Mouse (Mus musculus) heart, embryonic 13.5 days (tissue): ENCODE results near the gene Pald1. TPM values are rescaled to one million over a fixed set of nuclear protein-coding genes. Genes with fewer than 3 reads are reported as not detected.

ENCODE experiments used
- ATAC-seq: fragments of 200-750 bp; cut with Nextera tagmentation; 2 replicates; pipeline ENCODE4 v1.8.0; 2017; ENCODE audit warnings: moderate TSS enrichment; ENCODE audit not compliant: insufficient number of reproducible peaks, low FRiP score, low TSS enrichment; ENCODE audit errors: extremely low read depth
- H3K27ac ChIP-seq: fragments of 300-500 bp; sonication (generic); replicated peaks from 2 replicates; pipeline ENCODE4 v1.5.1; 2015; ENCODE audit warnings: moderate library complexity, mild to moderate bottlenecking, inconsistent platforms
- H3K27me3 ChIP-seq: fragments of 300-500 bp; sonication (generic); replicated peaks from 2 replicates; pipeline ENCODE4 v1.6.1; 2015; ENCODE audit warnings: mild to moderate bottlenecking, inconsistent platforms
- H3K36me3 ChIP-seq: fragments of 300-500 bp; sonication (generic); 2 replicates; pipeline ENCODE4 v1.6.1; 2015; ENCODE audit warnings: mild to moderate bottlenecking, inconsistent platforms
- H3K4me1 ChIP-seq: fragments of 300-500 bp; sonication (generic); 2 replicates; pipeline ENCODE4 v1.6.1; 2015; ENCODE audit warnings: inconsistent platforms
- H3K4me2 ChIP-seq: fragments of 300-500 bp; sonication (generic); 2 replicates; pipeline ENCODE4 v1.6.1; 2015; ENCODE audit warnings: inconsistent platforms, mild to moderate bottlenecking, moderate library complexity
- H3K4me3 ChIP-seq: fragments of 300-500 bp; sonication (generic); 2 replicates; pipeline ENCODE4 v1.5.1; 2015; ENCODE audit warnings: moderate library complexity, mild to moderate bottlenecking, inconsistent platforms
- H3K9ac ChIP-seq: fragments of 300-500 bp; sonication (generic); 2 replicates; pipeline ENCODE4 v1.6.1; 2015; ENCODE audit warnings: inconsistent platforms, mild to moderate bottlenecking, moderate library complexity
- H3K9me3 ChIP-seq: fragments of 300-500 bp; sonication (generic); 2 replicates; pipeline ENCODE4 v1.6.1; 2016; ENCODE audit warnings: inconsistent platforms
- WGBS: fragments of 180-500 bp; shearing (Covaris S2); methylation state at CpG from one replicate; pipeline ENCODE4 v1.1.7; 2015; ENCODE audit warnings: mixed read lengths; 5-methylcytosine and 5-hydroxymethylcytosine counted together
- polyA plus RNA-seq: library from polyadenylated mRNA; unstranded; fragments of >200 nt; fragmentation: Nextera tagmentation; extraction: Ambion mirVana; gene quantifications from 2 replicates; pipeline ENCODE4 v1.2.1, GENCODE M21; 2015

Gene Pald1
- polyA plus RNA-seq, 1 experiment from 2014 or later, result 26.6 TPM

DNA sequence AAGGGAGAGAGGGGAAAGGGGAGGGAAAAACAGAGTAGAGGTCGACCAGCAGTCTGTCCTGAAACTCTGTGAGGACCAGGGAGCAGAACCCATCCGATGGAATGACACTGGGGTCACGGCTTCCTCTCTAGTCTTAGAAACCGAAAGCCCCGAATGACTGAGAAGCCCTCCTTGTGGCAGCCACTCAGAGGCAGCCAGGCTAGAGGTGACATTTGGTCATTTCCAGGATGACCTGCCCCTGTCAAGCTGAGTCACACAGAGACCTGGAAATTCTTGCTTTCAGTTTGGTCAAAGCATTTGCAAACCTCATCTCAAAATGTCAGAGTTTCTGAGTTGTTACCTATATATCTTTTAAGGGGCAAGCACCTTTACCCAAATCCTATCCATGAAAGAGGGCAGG lies 102.2 kb downstream of the Pald1 start:
- Histone ChIP-seq H3K27me3 (no peaks in the 10 kb centered on the region), H3K9me3 (no peaks in the 10 kb centered on the region), H3K9ac (no peak overlapping the region), H3K27ac (no peak overlapping the region), H3K36me3 (no peaks in the 10 kb centered on the region), H3K4me3 (no peak overlapping the region), H3K4me2 (no peak overlapping the region), H3K4me1 (peaks cover 8% of the 10 kb centered on the region)
- 73% methylated on average over 5 of the region's 5 CpGs for WGBS
- no peak for ATAC-seq

DNA sequence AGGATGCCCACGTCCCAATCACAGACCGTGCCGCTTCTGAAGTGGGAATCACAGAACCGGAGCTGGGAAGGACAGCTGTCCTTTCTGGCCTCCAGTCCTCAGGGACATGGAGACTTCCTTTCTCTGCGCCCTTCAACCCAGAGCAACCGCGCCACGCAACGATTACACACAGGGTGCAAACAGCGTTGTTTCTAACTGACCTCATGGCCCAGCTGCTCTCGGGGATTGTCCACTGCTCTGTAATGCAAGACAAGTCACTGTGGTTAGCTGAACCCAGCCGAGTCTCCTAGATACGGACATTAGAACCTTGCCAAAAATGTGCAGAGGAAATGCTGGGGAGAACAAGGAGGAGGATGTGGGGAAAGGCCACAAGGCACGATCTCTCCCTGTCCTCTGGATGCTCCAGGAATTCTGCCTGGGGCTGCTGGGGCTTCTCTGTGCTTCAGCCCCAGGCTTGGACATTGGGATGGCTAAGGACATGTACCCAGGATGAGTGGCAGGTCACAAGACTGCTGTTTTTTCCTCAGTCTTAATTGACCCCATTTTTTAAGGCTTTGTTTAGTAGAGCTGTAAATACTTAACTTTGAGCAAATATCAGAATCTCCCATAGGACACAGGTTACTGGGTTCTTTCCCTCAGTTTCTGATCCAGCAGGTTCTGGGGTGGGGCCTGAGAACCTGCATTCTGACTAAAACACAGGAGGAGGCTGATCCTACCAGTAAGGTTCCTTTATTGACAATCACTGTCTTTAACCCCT lies 105.2 kb downstream of the Pald1 start:
- H3K27ac ChIP-seq, result peak overlapping the region; percentile 20

DNA sequence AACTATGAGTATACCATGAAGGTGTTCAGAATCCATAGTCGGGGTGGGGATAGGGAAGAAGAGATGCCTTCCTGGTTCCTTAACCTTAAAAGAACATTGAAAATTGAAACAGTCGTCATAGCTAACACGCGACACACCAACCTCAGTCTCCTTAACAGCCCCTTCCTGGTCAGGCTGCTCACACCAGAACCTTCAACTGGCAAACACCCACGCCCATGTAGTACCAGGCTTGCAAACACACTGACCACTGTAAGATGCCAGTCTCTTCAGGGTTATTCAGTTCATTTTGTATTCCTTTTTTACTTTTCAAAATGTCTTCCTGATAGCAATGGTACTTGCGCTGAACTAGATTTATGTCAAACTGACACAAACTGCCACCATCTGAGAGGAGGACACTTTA lies 106.3 kb downstream of the Pald1 start:
- H3K36me3 ChIP-seq, result no peaks in the 10 kb centered on the region
- no peaks in the 10 kb centered on the region for H3K9me3 ChIP-seq
- H3K27me3 ChIP-seq, result peaks cover 8% of the 10 kb centered on the region; the same call in 1 of the 2 replicates
- 81% methylated on average over 6 of the region's 6 CpGs for WGBS
- H3K9ac ChIP-seq, result no peak overlapping the region
- no peak overlapping the region for H3K27ac ChIP-seq
- H3K4me2 ChIP-seq, result no peak overlapping the region
- no peak overlapping the region for H3K4me3 ChIP-seq
- H3K4me1 ChIP-seq, result peaks cover 28% of the 10 kb centered on the region
- ATAC-seq, result no peak

More for the DNA sequence above, 105.2 kb downstream of the Pald1 start:
- Histone ChIP-seq H3K36me3 (no peaks in the 10 kb centered on the region), H3K4me2 (no peak overlapping the region), H3K27me3 (peaks cover 8% of the 10 kb centered on the region; the same call in 1 of the 2 replicates), H3K9me3 (no peaks in the 10 kb centered on the region), H3K9ac (no peak overlapping the region), H3K4me1 (peaks cover 18% of the 10 kb centered on the region), H3K4me3 (no peak overlapping the region)
- no peak for ATAC-seq
- 62% methylated on average over 14 of the region's 14 CpGs for WGBS

DNA sequence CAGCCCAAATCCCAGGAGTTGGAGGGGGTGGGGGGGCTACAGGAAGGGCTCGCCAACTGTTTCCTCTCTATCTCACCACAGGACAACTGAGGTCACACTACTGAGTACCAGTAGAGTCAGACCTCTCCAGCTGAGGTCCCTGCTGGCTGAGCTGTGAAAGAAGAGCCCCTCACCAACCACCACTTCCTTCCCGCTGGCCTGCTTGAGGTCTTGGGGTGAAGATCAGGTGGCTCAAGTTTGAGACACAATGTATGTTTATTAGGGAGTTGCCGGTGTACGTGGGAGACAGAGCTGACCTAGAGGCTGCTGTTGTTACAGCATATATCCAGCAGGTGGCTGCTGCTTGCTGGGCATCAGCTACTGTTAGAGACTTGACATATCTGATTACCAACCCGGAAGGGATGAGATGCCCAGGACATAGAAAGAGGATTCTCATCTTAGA lies 107.6 kb downstream of the Pald1 start:
- ATAC-seq, result no peak
- no peaks in the 10 kb centered on the region for H3K36me3 ChIP-seq
- no peak overlapping the region for H3K4me3 ChIP-seq
- H3K27ac ChIP-seq, result no peak overlapping the region
- 2% methylated on average over 5 of the region's 5 CpGs for WGBS
- H3K9ac ChIP-seq, result peak overlapping the region; percentile 60
- peaks cover 32% of the 10 kb centered on the region for H3K4me1 ChIP-seq
- no peaks in the 10 kb centered on the region for H3K9me3 ChIP-seq
- peaks cover 8% of the 10 kb centered on the region; the same call in 1 of the 2 replicates for H3K27me3 ChIP-seq
- peak overlapping the region; percentile 52 for H3K4me2 ChIP-seq

DNA sequence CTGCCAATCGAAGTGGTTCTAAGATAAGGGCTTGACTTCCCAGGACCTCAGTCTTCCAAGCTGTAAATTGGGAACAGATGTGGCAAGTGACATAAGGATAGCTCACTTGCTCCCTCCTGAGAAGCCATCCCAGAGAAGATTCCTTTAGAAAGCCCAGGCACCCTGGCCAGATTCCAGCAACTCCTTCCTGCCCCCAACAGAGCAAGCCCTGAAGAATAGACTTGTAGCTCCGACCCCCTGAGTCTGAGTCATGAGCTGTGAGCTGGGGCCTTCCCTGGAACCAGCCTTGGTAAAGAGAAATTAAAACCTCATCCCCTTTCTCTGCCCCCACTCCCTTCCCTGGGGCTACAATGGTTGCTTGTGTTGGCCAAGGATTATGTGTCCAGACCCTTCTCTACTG lies 108.8 kb downstream of the Pald1 start:
- Histone ChIP-seq H3K4me1 (peaks cover 32% of the 10 kb centered on the region), H3K9me3 (no peaks in the 10 kb centered on the region), H3K9ac (no peak overlapping the region), H3K36me3 (no peaks in the 10 kb centered on the region), H3K4me3 (no peak overlapping the region), H3K4me2 (no peak overlapping the region), H3K27ac (no peak overlapping the region), H3K27me3 (peaks cover 8% of the 10 kb centered on the region; the same call in 1 of the 2 replicates)
- no peak for ATAC-seq
- 43% methylated on average over 2 of the region's 2 CpGs for WGBS

DNA sequence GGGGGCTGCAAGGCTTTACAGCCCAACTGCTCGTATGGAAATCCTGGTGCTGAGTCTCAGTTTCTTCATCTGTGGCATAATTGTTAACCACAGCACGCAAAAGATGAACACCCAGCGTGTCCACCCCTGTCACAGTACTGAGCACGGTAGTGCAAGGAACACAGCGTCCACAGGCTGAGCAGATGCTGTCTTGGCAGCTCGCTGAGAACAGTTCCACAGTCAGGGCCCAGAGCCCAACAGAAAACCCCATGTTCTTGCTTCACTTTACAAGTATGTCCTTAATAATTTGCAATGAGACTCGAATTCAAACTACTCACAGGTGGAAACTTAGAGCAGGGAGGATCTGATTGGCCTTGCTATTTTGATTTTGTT lies 109.5 kb downstream of the Pald1 start:
- peak overlapping the region; percentile 66 for H3K4me3 ChIP-seq
- no peak for ATAC-seq
- WGBS, result 56% methylated on average over 7 of the region's 7 CpGs
- H3K27ac ChIP-seq, result 0 out of 2 replicates have a peak overlapping the region, but pooled peaks have one; percentile 2
- peaks cover 32% of the 10 kb centered on the region for H3K4me1 ChIP-seq
- H3K27me3 ChIP-seq, result peaks cover 8% of the 10 kb centered on the region; the same call in 1 of the 2 replicates
- no peaks in the 10 kb centered on the region for H3K36me3 ChIP-seq
- no peaks in the 10 kb centered on the region for H3K9me3 ChIP-seq
- H3K4me2 ChIP-seq, result peak overlapping the region; percentile 96
- peak overlapping the region; percentile 86 for H3K9ac ChIP-seq

DNA sequence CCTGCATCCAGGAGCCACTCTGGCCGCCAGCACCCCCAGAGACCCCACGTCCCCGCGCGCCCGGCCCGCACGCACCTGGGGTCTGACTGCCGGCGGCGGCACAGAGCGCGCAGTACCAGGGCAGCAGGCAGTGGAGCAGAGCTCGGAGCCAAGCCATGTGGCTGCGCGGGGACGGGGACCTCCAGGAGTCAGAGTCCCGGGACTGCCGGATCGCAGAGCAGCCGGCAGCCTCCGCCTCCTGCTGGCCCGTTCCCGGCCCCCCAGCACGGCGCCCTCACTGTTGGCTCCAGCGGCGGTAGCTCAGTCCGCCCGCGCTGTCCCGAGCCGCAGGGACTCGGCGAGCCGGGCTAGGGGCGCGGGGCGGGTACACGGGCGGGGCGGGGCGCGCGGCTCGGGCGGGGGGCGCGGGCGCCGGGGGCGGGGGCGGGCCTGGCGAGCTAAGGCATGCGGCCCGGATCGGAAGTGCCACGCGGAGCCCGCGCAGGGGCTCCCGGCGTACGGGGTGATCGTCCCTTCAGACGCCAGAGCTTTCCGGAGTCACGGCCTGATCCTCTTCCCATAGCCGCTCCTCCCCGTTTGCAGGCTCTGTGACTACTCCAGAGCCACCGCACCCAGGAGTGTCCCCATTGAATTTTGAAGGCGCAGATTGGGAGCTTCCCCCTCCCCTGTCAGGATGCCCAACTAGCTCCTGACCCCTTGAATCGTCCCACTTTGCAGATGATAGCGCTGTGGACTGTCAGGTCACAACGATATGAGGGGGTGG lies 110.1 kb downstream of the Pald1 start, which contains the start of gene Adamts14:
Gene Adamts14 (minus strand): TSS at position 358 of the 763 bp plus-strand sequence.
- H3K36me3 ChIP-seq, result no peaks in the 10 kb centered on the region
- H3K27me3 ChIP-seq, result peaks cover 8% of the 10 kb centered on the region; the same call in 1 of the 2 replicates
- WGBS, result under 1% methylated on average over 42 of the region's 75 CpGs
- peak within 1 kb of the TSS; percentile 66 for H3K4me3 ChIP-seq
- peak within 1 kb of the TSS; percentile 86 for H3K9ac ChIP-seq
- H3K4me2 ChIP-seq, result peak within 1 kb of the TSS; percentile 96
- no peaks in the 10 kb centered on the region for H3K9me3 ChIP-seq
- ATAC-seq, result peak; percentile 44; the same call in 1 of the 2 replicates
- peak within 1 kb of the TSS; percentile 42; the same call in 1 of the 2 replicates for H3K27ac ChIP-seq
- H3K4me1 ChIP-seq, result peaks cover 32% of the 10 kb centered on the region

DNA sequence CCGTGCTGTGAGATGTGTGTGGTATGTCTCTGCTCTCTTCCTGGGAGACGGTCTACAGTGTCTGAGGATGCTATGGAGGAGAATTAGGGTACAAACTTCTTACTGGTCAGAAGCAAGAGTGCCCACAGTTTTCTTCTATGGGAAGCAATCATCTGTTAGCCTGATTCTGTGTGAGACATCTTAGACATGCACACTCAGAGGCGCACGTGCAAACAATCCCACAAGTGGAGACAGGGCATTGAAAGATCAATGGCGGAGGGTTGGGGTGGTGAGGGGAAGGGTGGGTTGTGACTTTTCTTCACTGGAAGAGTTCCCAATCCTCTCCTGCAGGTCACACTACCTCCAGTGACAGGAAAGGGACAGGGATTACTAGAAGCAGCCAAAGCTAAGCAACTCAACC lies 110.7 kb downstream of the Pald1 start:
- H3K4me3 ChIP-seq, result peak overlapping the region; percentile 66
- no peak overlapping the region; the same call in 1 of the 2 replicates for H3K27ac ChIP-seq
- no peaks in the 10 kb centered on the region for H3K9me3 ChIP-seq
- H3K9ac ChIP-seq, result peak overlapping the region; percentile 86
- H3K27me3 ChIP-seq, result peaks cover 8% of the 10 kb centered on the region; the same call in 1 of the 2 replicates
- H3K36me3 ChIP-seq, result no peaks in the 10 kb centered on the region
- H3K4me2 ChIP-seq, result peak overlapping the region; percentile 96
- peaks cover 28% of the 10 kb centered on the region for H3K4me1 ChIP-seq
- no peak for ATAC-seq
- WGBS, result 31% methylated on average over 5 of the region's 5 CpGs

DNA sequence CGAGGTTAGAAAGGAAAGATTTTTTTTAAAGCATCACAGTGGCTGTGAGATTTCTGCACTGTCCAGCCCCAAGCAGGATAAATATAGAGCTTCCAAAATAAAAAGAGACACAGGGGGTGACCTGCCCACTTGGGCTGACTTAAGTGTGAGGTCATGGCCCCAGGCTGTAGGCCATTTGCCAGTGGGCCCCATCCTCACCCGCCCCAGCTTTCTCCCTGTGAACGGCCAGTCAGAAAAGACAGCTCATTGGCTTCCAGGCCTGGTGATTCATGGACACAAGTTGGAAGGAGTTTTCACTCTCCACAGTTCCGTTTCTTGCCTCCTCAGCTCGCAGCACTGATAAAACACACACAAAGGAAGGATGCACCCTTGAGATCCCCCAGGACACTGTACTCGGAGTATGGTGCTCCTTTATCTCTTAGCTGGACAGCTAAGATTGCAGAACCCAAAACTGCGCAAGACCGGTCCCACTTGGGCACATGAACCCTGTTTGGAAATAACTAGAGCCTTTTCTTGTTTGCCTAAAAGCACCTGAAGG lies 111.2 kb downstream of the Pald1 start:
- peak overlapping the region; percentile 86; the same call in 1 of the 2 replicates for H3K9ac ChIP-seq
- H3K4me3 ChIP-seq, result peak overlapping the region; percentile 66
- H3K27me3 ChIP-seq, result peaks cover 8% of the 10 kb centered on the region; the same call in 1 of the 2 replicates
- 27% methylated on average over 8 of the region's 8 CpGs for WGBS
- no peaks in the 10 kb centered on the region for H3K36me3 ChIP-seq
- no peaks in the 10 kb centered on the region for H3K9me3 ChIP-seq
- H3K27ac ChIP-seq, result no peak overlapping the region; the same call in 1 of the 2 replicates
- H3K4me2 ChIP-seq, result peak overlapping the region; percentile 96
- ATAC-seq, result no peak
- peaks cover 28% of the 10 kb centered on the region for H3K4me1 ChIP-seq
